Mouse (Mus musculus): ENCODE data around the gene Gtpbp1. TPM values are rescaled to one million over a fixed set of nuclear protein-coding genes. Genes with fewer than 3 reads are reported as not detected.
"Not testable (repeated sequence)": the region's sequence is repeated elsewhere in the genome, so short reads cannot be mapped to it uniquely, and the experiment has no call there.

Gene Gtpbp1
- 10 to 100 TPM; 24.8 to 31.0 (median 29.0) TPM for total RNA-seq (2022)

- DNase-seq (ENCODE audit: low spot score), result peak; percentile 100
These were observed at the start of gene Gtpbp1 for GRCm38 (mm10) chr15:79690426-79691022. Gene Gtpbp1 (plus strand): TSS chr15:79690845.

- DNase-seq (ENCODE audit: low spot score), result no peak
These were observed 49.4 kb upstream of the Gtpbp1 start for GRCm38 (mm10) chr15:79641135-79641817.

GRCm38 (mm10) chr15:79645483-79645882 is 45.2 kb upstream of the Gtpbp1 start:
- no peak for DNase-seq (ENCODE audit: low spot score)

- no peak for DNase-seq (ENCODE audit: low spot score)
These were observed 42.5 kb upstream of the Gtpbp1 start for GRCm38 (mm10) chr15:79648130-79648529.

- DNase-seq (ENCODE audit: low spot score), result no peak
These were observed 40.1 kb upstream of the Gtpbp1 start for GRCm38 (mm10) chr15:79650569-79650968.

GRCm38 (mm10) chr15:79651481-79651880 is 39.2 kb upstream of the Gtpbp1 start:
- no peak for DNase-seq (ENCODE audit: low spot score)

GRCm38 (mm10) chr15:79656451-79656850 is 34.2 kb upstream of the Gtpbp1 start:
- DNase-seq (ENCODE audit: low spot score), result no peak

GRCm38 (mm10) chr15:79657837-79658530 is 32.7 kb upstream of the Gtpbp1 start:
- DNase-seq (ENCODE audit: low spot score), result peak; percentile 87

GRCm38 (mm10) chr15:79658531-79659375 is 31.9 kb upstream of the Gtpbp1 start, which contains the start of the genes Fam227a and Cby1:
Gene Fam227a (minus strand): TSS chr15:79658956.
Gene Cby1 (plus strand): TSS chr15:79659199.
- peak; percentile 95 for DNase-seq (ENCODE audit: low spot score)

- DNase-seq (ENCODE audit: low spot score), result no peak
These were observed 28.8 kb upstream of the Gtpbp1 start for GRCm38 (mm10) chr15:79661852-79662251.

- DNase-seq (ENCODE audit: low spot score), result no peak
These were observed 26.0 kb upstream of the Gtpbp1 start for GRCm38 (mm10) chr15:79664666-79665065.

- no peak for DNase-seq (ENCODE audit: low spot score)
These were observed 21.4 kb upstream of the Gtpbp1 start for GRCm38 (mm10) chr15:79669195-79669594.

GRCm38 (mm10) chr15:79670249-79670971 is 20.2 kb upstream of the Gtpbp1 start, which contains the start of gene Tomm22:
Gene Tomm22 (plus strand): TSS chr15:79670861.
- DNase-seq (ENCODE audit: low spot score), result peak; percentile 89

GRCm38 (mm10) chr15:79670972-79671299 is 19.7 kb upstream of the Gtpbp1 start:
- no peak for DNase-seq (ENCODE audit: low spot score)

GRCm38 (mm10) chr15:79671828-79672348 is 18.8 kb upstream of the Gtpbp1 start:
- not testable (repeated sequence) for DNase-seq (ENCODE audit: low spot score)

GRCm38 (mm10) chr15:79677936-79678335 is 12.7 kb upstream of the Gtpbp1 start:
- no peak for DNase-seq (ENCODE audit: low spot score)

- DNase-seq (ENCODE audit: low spot score), result no peak
These were observed 8.7 kb upstream of the Gtpbp1 start for GRCm38 (mm10) chr15:79681973-79682372.

GRCm38 (mm10) chr15:79683146-79683545 is 7.5 kb upstream of the Gtpbp1 start:
- no peak for DNase-seq (ENCODE audit: low spot score)

GRCm38 (mm10) chr15:79683707-79684465 is 6.8 kb upstream of the Gtpbp1 start:
- DNase-seq (ENCODE audit: low spot score), result no peak

- DNase-seq (ENCODE audit: low spot score), result no peak
These were observed 6.0 kb upstream of the Gtpbp1 start for GRCm38 (mm10) chr15:79684616-79685015.

Data from heart, adult 8-10 months (tissue).